Mouse (Mus musculus) small intestine, adult 2 months (tissue): Measurements from ENCODE around the gene Hoxa10.

Source experiments
- CTCF ChIP-seq: fragments of 200-500 bp; IDR thresholded peaks from 2 replicates; pipeline ENCODE4 v1.5.1; 2012; ENCODE audit warnings: low read depth, mild to moderate bottlenecking, control low read depth, inconsistent platforms, low read length, moderate library complexity, mixed read lengths; ENCODE audit not compliant: insufficient replicate concordance, insufficient read length; ENCODE audit errors: extremely low read depth
- POLR2A ChIP-seq: fragments of 200-500 bp; IDR thresholded peaks from 2 replicates; pipeline ENCODE4 v1.6.1; 2012; ENCODE audit warnings: low read depth, mild to moderate bottlenecking, control low read depth, inconsistent platforms, low read length, moderate library complexity

DNA sequence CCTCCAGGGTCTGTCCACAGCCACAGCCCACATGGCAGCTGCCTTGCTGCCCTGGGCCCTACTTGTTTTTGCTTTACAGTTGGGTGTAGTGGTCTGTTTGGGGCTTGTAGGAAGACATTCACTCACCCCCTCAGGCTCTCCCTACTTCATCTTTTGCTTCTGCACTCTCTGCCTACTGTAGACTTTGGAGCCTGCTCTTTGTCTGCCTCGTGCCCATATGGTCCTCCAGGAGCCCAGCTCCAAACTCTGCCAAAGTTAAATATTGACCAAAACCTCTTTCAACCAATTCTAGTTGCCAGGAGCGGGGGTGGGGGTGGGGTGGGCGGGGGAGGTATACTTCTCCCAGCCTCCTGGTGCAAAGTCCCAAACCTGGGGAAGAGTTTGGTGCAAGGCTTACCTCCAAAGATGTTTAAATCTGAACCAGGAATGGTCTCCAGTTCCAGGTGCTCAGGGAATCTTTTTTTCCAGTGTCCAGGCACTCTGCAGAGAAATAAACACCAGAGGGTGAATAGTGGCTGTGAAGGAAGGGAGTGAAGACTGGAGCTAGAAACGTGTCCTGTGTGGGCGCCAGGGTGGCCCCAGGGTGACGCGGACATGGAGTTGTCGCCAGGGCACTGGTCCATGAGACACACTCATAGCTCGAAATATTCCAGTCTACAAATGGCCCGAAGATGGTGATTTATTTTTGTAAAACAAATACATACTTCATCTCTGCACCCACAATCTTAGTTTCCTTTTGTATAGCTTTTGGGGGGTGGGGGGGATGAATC, 57.2 kb downstream of the Hoxa10 start:
- TF ChIP-seq POLR2A (no peak), CTCF (no peak)
